Mouse (Mus musculus) cerebellum, postnatal 14 days (tissue): ENCODE results near the gene Ppp6r2.

ENCODE experiments used
- DNase-seq, 2 experiments: peaks; one replicate each; pipeline ENCODE4 v3.0.0; 2021; ENCODE audit warnings: mixed read lengths in 2 of 2

The Ppp6r2 gene

GRCm38 (mm10) chr15:89258997-89259396 lies 47.6 kb downstream of the Ppp6r2 start:
- peak in 1 of 2 experiments; percentile 38 for DNase-seq

- DNase-seq = no peak
Observed at GRCm38 (mm10) chr15:89264485-89264884, 53.1 kb downstream of the Ppp6r2 start.

GRCm38 (mm10) chr15:89275497-89275896 lies 64.1 kb downstream of the Ppp6r2 start:
- DNase-seq = no peak

GRCm38 (mm10) chr15:89277366-89277765 lies 66.0 kb downstream of the Ppp6r2 start:
- DNase-seq = no peak

- no peak for DNase-seq
Observed at GRCm38 (mm10) chr15:89282546-89282945, 71.2 kb downstream of the Ppp6r2 start.

GRCm38 (mm10) chr15:89284094-89284493 lies 72.7 kb downstream of the Ppp6r2 start:
- no peak for DNase-seq

- no peak for DNase-seq
Observed at GRCm38 (mm10) chr15:89285004-89285403, 73.7 kb downstream of the Ppp6r2 start.

GRCm38 (mm10) chr15:89285478-89285877 lies 74.1 kb downstream of the Ppp6r2 start:
- no peak for DNase-seq

- peak; percentile 50 to 63 for DNase-seq
Observed at GRCm38 (mm10) chr15:89286114-89286513, 74.8 kb downstream of the Ppp6r2 start.

- DNase-seq = peak in 1 of 2 experiments; percentile 47
Observed at GRCm38 (mm10) chr15:89286582-89286981, 75.2 kb downstream of the Ppp6r2 start.

GRCm38 (mm10) chr15:89288227-89288767 lies 76.9 kb downstream of the Ppp6r2 start:
- DNase-seq = peak in 1 of 2 experiments; percentile 49

- no peak for DNase-seq
Observed at GRCm38 (mm10) chr15:89289455-89289854, 78.1 kb downstream of the Ppp6r2 start.

GRCm38 (mm10) chr15:89291521-89291920 lies 80.2 kb downstream of the Ppp6r2 start:
- DNase-seq = no peak

- DNase-seq = no peak
Observed at GRCm38 (mm10) chr15:89292795-89293194, 81.4 kb downstream of the Ppp6r2 start.

GRCm38 (mm10) chr15:89293778-89294177 lies 82.4 kb downstream of the Ppp6r2 start:
- no peak for DNase-seq

GRCm38 (mm10) chr15:89295580-89296165 lies 84.3 kb downstream of the Ppp6r2 start:
- no peak for DNase-seq

- no peak for DNase-seq
Observed at GRCm38 (mm10) chr15:89296465-89296864, 85.1 kb downstream of the Ppp6r2 start.

GRCm38 (mm10) chr15:89297695-89298094 lies 86.3 kb downstream of the Ppp6r2 start:
- DNase-seq = no peak

- DNase-seq = no peak
Observed at GRCm38 (mm10) chr15:89300180-89300579, 88.8 kb downstream of the Ppp6r2 start.

GRCm38 (mm10) chr15:89300600-89300999 lies 89.2 kb downstream of the Ppp6r2 start:
- DNase-seq = no peak

GRCm38 (mm10) chr15:89305966-89306365 lies 94.6 kb downstream of the Ppp6r2 start:
- no peak for DNase-seq

- DNase-seq = peak in 1 of 2 experiments; percentile 14
Observed at GRCm38 (mm10) chr15:89307461-89307860, 96.1 kb downstream of the Ppp6r2 start.

- peak in 1 of 2 experiments; percentile 44 for DNase-seq
Observed at GRCm38 (mm10) chr15:89308406-89309139, 97.2 kb downstream of the Ppp6r2 start.

- peak; percentile 68 to 72 for DNase-seq
Observed at GRCm38 (mm10) chr15:89309962-89310498, 98.7 kb downstream of the Ppp6r2 start.
